9 mouse cellular contexts compared by ENCODE assay signal in the genomic region with DNA sequence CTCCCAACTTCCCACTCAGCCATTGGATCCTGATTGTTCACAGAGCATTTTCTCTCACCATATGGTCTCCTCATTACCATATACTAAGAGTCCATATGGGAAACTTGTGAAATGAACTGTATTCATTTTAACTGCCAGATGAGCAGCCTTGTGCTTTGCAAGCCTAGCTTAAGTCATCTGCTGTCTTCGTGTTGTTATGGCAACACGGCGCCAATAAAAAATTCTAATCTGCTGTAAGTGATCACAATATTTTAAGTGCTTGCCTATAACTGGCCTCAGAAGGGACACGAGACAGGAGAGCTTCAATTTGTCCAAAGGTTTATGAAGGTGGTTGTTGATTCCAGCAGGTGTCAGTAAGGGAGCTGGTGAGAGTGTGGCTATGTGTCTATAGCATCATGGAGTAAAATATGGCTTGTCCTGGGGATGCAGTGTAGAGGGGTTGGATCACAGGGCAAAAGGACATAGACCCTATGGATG.
A peak's percentile ranks its signal among the peaks of the same experiment; 100 is the strongest.
DNase-seq lines count a peak whose midpoint lies in the region; ATAC-seq and TF ChIP-seq lines count a peak whose summit lies in the region.
"Had no signal": no experiment of that assay in that cellular context is flagged by ENCODE, and none has a peak within 500 bp of the region (broad histone marks: within the 10 kb centered on the region; RNA-seq: fewer than 3 reads in every experiment).

No protein-coding gene starts in this region.

- no peak overlapping the region for H3K4me3 ChIP-seq in stomach, embryonic 14.5 days (ENCODE audit: low read depth, low read length)
- no peak overlapping the region for H3K4me3 ChIP-seq in stomach, postnatal 0 days (ENCODE audit: low read depth, low read length)
- no peak overlapping the region for H3K4me3 ChIP-seq in midbrain, embryonic 15.5 days

- no peaks in the 10 kb centered on the region for H3K36me3 ChIP-seq in stomach, embryonic 14.5 days (ENCODE audit: control insufficient read depth, insufficient read depth, low read length)
- no peaks in the 10 kb centered on the region for H3K36me3 ChIP-seq in stomach, postnatal 0 days (ENCODE audit: control insufficient read depth, insufficient read depth, low read length)
- no peaks in the 10 kb centered on the region for H3K36me3 ChIP-seq in midbrain, embryonic 15.5 days (replicated peaks)

- H3K27ac ChIP-seq in stomach, embryonic 14.5 days (ENCODE audit: low read length): no peak overlapping the region
- no peak overlapping the region for H3K27ac ChIP-seq in stomach, postnatal 0 days (replicated peaks)
- no peak overlapping the region for H3K27ac ChIP-seq in midbrain, embryonic 15.5 days

- H3K9me3 ChIP-seq in stomach, embryonic 14.5 days (ENCODE audit: control insufficient read depth, low read depth, low read length): no peaks in the 10 kb centered on the region
- no peaks in the 10 kb centered on the region for H3K9me3 ChIP-seq in stomach, postnatal 0 days (ENCODE audit: control insufficient read depth, low read length)
- H3K9me3 ChIP-seq in midbrain, embryonic 15.5 days: no peaks in the 10 kb centered on the region

- WGBS in stomach, embryonic 14.5 days: 78% methylated on average over 4 of the region's 4 CpGs
- 68% methylated on average over 4 of the region's 4 CpGs for WGBS in stomach, postnatal 0 days
- 59% methylated on average over 4 of the region's 4 CpGs for WGBS in midbrain, embryonic 15.5 days

- peak; percentile 56; the same call in 1 of the 2 replicates for ATAC-seq in stomach, embryonic 14.5 days (ENCODE audit: insufficient number of reproducible peaks, insufficient read depth, low FRiP score, low read depth)
- ATAC-seq in stomach, postnatal 0 days (ENCODE audit: low FRiP score, low TSS enrichment): no peak
- peak; percentile 35 for ATAC-seq in midbrain, embryonic 15.5 days (replicated peaks)
- ATAC-seq in erythroid progenitor cell, adult 5-6 weeks (replicated peaks; ENCODE audit: low FRiP score, poor library complexity, severe bottlenecking): no peak
- ATAC-seq in cerebellum, adult (ENCODE audit: insufficient number of reproducible peaks, low FRiP score, low TSS enrichment): no peak

- H3K4me2 ChIP-seq in stomach, embryonic 14.5 days (replicated peaks; ENCODE audit: low read depth, low read length): no peak overlapping the region
- no peak overlapping the region for H3K4me2 ChIP-seq in stomach, postnatal 0 days (replicated peaks; ENCODE audit: low read depth)
- H3K4me2 ChIP-seq in midbrain, embryonic 15.5 days: no peak overlapping the region

- no peak overlapping the region for H3K9ac ChIP-seq in stomach, embryonic 14.5 days (replicated peaks; ENCODE audit: low read depth, low read length)
- H3K9ac ChIP-seq in stomach, postnatal 0 days (ENCODE audit: low read length): no peak overlapping the region
- no peak overlapping the region for H3K9ac ChIP-seq in midbrain, embryonic 15.5 days

- TF ChIP-seq CTCF in stomach, postnatal 0 days (IDR thresholded peaks at IDR 0.05; ENCODE audit: low read depth): no peak

- H3K27me3 ChIP-seq in stomach, embryonic 14.5 days (ENCODE audit: control insufficient read depth, insufficient read depth, low read length): no peaks in the 10 kb centered on the region
- no peaks in the 10 kb centered on the region for H3K27me3 ChIP-seq in stomach, postnatal 0 days (ENCODE audit: control insufficient read depth, insufficient read depth, low read length)
- no peaks in the 10 kb centered on the region for H3K27me3 ChIP-seq in midbrain, embryonic 15.5 days (replicated peaks)

- peaks cover 14% of the 10 kb centered on the region; the same call in 1 of the 2 replicates for H3K4me1 ChIP-seq in stomach, embryonic 14.5 days (ENCODE audit: control insufficient read depth, insufficient read depth, low read length)
- no peaks in the 10 kb centered on the region for H3K4me1 ChIP-seq in stomach, postnatal 0 days (replicated peaks; ENCODE audit: control insufficient read depth, insufficient read depth)
- peaks cover 38% of the 10 kb centered on the region for H3K4me1 ChIP-seq in midbrain, embryonic 15.5 days

- no peak for DNase-seq in stomach, postnatal 0 days (ENCODE audit: low spot score)
- DNase-seq in layer of hippocampus, adult 11-12 months (ENCODE audit: low spot score): peak; percentile 72
- DNase-seq in thymus, adult 18-20 months: no peak
- DNase-seq: adrenal gland, postnatal 36 days; kidney, postnatal 4 days had no signal

- TF ChIP-seq EP300 in stomach, postnatal 0 days (optimal IDR thresholded peaks at IDR 0.05): no peak

Comparison
In these comparisons a context has a peak if more than half of its experiments do, and no peak if none do; other contexts are left out.
1. ATAC-seq: peak in stomach, embryonic 14.5 days (single experiment) and midbrain, embryonic 15.5 days (single experiment); none in stomach, postnatal 0 days (single experiment), erythroid progenitor cell, adult 5-6 weeks (single experiment) and cerebellum, adult (single experiment).